Mouse (Mus musculus): ENCODE measurements around the gene Fam229a.

DNA sequence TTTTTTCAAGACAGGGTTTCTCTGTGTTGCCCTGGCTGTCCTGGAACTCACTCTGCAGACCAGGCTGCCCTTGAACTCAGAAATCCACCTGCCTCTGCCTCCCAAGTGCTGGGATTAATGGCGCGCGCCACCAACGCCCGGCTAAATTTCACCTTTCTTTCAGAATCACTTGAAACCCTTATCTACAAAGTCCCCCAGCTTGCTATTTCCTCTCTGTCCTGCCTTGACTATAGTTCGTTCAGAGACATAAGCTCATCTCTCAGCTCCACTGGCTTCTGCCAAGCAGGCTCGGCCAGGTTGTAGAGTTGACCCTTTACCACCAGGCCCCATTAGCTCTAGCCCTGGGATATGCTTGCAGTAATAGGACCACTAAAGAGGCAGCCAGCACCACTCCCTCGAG lies 43.6 kb upstream of the Fam229a start:
- TF ChIP-seq MAX (IDR thresholded peaks at IDR 0.05; ENCODE audit: low read depth) (no peak), USF1 (IDR thresholded peaks at IDR 0.05; ENCODE audit: low read depth) (no peak), POLR2A (IDR thresholded peaks at IDR 0.05; ENCODE audit: insufficient read length, low read depth) (no peak), MYOD1 (IDR thresholded peaks at IDR 0.05; ENCODE audit: control insufficient read depth in 1 of 3, insufficient read length in 2 of 3, low read depth in 2 of 3) (no peak), TCF3 (IDR thresholded peaks at IDR 0.05; ENCODE audit: insufficient read length, low read depth) (no peak), TCF12 (IDR thresholded peaks at IDR 0.05; ENCODE audit: insufficient read depth, poor library complexity, severe bottlenecking) (no peak), CEBPB (IDR thresholded peaks at IDR 0.05; ENCODE audit: insufficient read depth, poor library complexity, severe bottlenecking) (no peak)
